Mouse (Mus musculus) heart, embryonic 14.5 days (tissue): ENCODE data around the gene Spink8. TPM values are rescaled to one million over a fixed set of nuclear protein-coding genes. Genes with fewer than 3 reads are reported as not detected.

ENCODE experiments used
- ATAC-seq: fragments of 200-750 bp; cut with Nextera tagmentation; 2 replicates; pipeline ENCODE4 v1.8.0; 2017; ENCODE audit warnings: low read depth, moderate TSS enrichment; ENCODE audit not compliant: insufficient number of reproducible peaks, insufficient read depth, low FRiP score
- H3K27ac ChIP-seq, 2 experiments: fragments of 200-500 bp in 1 of 2; fragments of 300-500 bp in 1 of 2; sonication (generic) in 1 of 2; replicated peaks in 1 of 2; 2 replicates each; pipeline ENCODE4 v1.5.1; 2012 to 2014; ENCODE audit warnings: low read depth in 2 of 2, low read length in 2 of 2, control low read depth in 1 of 2, mild to moderate bottlenecking in 1 of 2, mixed read lengths in 1 of 2; ENCODE audit not compliant: control insufficient read depth in 1 of 2, insufficient read depth in 1 of 2
- H3K27me3 ChIP-seq: fragments of 300-500 bp; sonication (generic); 2 replicates; pipeline ENCODE4 v1.6.1; 2014; ENCODE audit warnings: mild to moderate bottlenecking, low read length, control low read depth; ENCODE audit not compliant: control insufficient read depth, insufficient read depth
- H3K36me3 ChIP-seq: fragments of 300-500 bp; sonication (generic); 2 replicates; pipeline ENCODE4 v1.6.1; 2014; ENCODE audit warnings: mild to moderate bottlenecking, control low read depth, low read length, mixed read lengths; ENCODE audit not compliant: control insufficient read depth, insufficient read depth
- H3K4me1 ChIP-seq, 2 experiments: fragments of 200-500 bp in 1 of 2; fragments of 300-500 bp in 1 of 2; sonication (generic) in 1 of 2; 2 replicates each; pipeline ENCODE4 v1.6.1; 2012 to 2014; ENCODE audit warnings: low read length in 2 of 2, control low read depth in 1 of 2, mixed read lengths in 1 of 2; ENCODE audit not compliant: control insufficient read depth in 2 of 2, insufficient read depth in 2 of 2
- H3K4me2 ChIP-seq: fragments of 300-500 bp; sonication (generic); 2 replicates; pipeline ENCODE4 v1.6.1; 2014; ENCODE audit warnings: mild to moderate bottlenecking, low read length
- H3K4me3 ChIP-seq, 2 experiments: fragments of 200-500 bp in 1 of 2; fragments of 300-500 bp in 1 of 2; sonication (generic) in 1 of 2; 2 replicates each; pipeline ENCODE4 v1.5.1; 2012 to 2014; ENCODE audit warnings: low read length in 2 of 2, mild to moderate bottlenecking in 2 of 2, control low read depth in 1 of 2, low read depth in 1 of 2, moderate library complexity in 1 of 2; ENCODE audit not compliant: control insufficient read depth in 1 of 2, insufficient read depth in 1 of 2
- H3K9ac ChIP-seq: fragments of 300-500 bp; sonication (generic); 2 replicates; pipeline ENCODE4 v1.6.1; 2014; ENCODE audit warnings: mild to moderate bottlenecking, low read length
- H3K9me3 ChIP-seq: fragments of 300-500 bp; sonication (generic); 2 replicates; pipeline ENCODE4 v1.6.1; 2016; ENCODE audit warnings: low read length, control low read depth; ENCODE audit not compliant: control insufficient read depth
- WGBS: fragments of 180-500 bp; shearing (Covaris S2); extraction: QIAGEN DNeasy Blood & Tissue Kit; methylation state at CpG from one replicate; pipeline ENCODE4 v1.1.7; 2014; 5-methylcytosine and 5-hydroxymethylcytosine counted together
- polyA plus RNA-seq: library from polyadenylated mRNA; unstranded; fragments of >200 nt; fragmentation: Nextera tagmentation; extraction: Ambion mirVana; gene quantifications from 2 replicates; pipeline ENCODE4 v1.2.1, GENCODE M21; 2014

The Spink8 gene
- polyA plus RNA-seq, 1 experiment from 2014 or later: not detected

DNA sequence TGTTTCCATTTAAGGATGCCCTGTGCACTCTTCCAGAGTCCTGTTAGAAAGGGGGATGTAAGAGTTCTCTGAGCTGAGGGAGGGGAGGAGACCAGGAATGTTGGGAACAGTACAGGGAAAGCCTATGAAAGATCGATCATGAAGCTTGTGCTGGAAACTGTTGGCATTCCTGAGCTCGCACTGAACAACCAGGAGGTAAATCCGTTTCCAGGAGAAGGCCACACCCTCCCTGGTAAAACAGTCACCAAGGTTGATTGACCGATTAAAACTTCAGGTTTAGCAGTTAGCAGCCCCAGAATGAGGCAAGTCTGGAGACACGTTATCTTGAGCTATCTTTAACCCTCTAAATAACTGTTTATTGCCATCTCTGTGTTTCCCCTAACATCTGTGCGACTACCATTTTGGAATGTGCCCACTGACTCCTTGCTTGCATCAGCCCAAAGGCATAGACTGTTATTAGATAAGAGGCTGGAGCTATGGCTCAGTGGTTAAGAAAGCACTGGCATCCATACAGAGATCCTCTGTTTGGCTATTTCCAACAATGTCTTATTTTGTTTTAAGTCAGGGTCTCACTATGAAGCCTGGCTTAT lies 59.0 kb downstream of the Spink8 start:
- Histone ChIP-seq H3K9me3 (no peaks in the 10 kb centered on the region), H3K4me2 (no peak overlapping the region), H3K9ac (no peak overlapping the region), H3K27ac (no peak overlapping the region), H3K27me3 (no peaks in the 10 kb centered on the region), H3K4me3 (no peak overlapping the region), H3K4me1 (0 out of 4 replicates have a peak, but pooled peaks cover 0 to 2% of the 10 kb centered on the region in 2 experiments), H3K36me3 (no peaks in the 10 kb centered on the region)
- 36% methylated on average over 6 of the region's 6 CpGs for WGBS
- ATAC-seq: no peak

DNA sequence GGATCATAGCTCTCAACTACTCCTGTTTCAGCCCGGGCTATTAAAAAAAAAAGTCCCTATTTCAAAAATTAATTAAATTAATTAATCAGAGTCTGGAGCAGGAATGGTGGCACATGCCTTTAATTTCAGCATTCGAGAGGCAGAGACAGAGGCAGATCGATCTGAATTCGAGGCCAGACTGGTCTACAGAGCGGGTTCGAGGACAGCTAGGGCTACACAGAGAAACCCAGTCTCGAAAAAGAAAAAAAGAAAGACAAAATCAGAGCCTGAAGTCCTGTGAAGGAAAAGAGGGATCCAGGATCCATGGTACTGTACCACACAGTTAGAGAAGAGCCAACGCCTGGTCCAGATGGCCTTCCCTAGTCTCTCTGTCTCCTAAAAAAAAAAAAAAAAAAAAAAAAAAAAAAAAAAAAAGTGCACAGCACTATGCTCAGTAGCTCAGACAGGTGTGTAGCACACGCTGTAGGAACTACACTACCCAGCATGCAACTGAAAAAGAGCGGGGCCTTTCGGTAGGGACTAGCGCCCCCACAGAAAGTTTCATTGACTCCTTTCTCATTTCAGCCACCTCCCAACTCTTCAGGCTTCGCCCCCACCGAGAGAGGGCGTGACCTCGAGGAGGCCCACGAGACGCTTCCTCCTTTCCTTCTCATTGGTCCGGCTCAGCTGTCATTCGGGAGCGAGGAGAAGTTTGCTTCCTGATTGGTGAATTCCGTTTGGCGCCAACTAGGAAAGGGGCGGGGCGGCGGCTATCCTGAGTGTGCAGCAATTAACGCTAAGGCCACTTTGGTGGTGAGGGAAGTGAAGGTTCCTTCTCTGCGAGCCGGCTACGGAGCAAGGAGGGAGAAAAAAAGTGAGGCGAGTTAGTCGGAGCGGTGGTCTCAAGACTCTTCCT lies 63.0 kb downstream of the Spink8 start, which contains the start of gene Cdc25a:
Gene Cdc25a, plus strand, starts transcription at position 783 of the 895 bp plus-strand sequence.
- peak within 1 kb of the TSS; percentile 97 for H3K9ac ChIP-seq
- H3K9me3 ChIP-seq: no peaks in the 10 kb centered on the region
- peak; percentile 88 for ATAC-seq
- peaks cover 9 to 10% of the 10 kb centered on the region in 2 experiments; a peak in 3 of 4 replicates for H3K4me1 ChIP-seq
- no peaks in the 10 kb centered on the region for H3K27me3 ChIP-seq
- 5% methylated on average over 33 of the region's 33 CpGs for WGBS
- peak within 1 kb of the TSS; percentile 70 to 97 for H3K4me3 ChIP-seq
- H3K4me2 ChIP-seq: peak within 1 kb of the TSS; percentile 67
- H3K36me3 ChIP-seq: peaks cover 30% of the 10 kb centered on the region
- H3K27ac ChIP-seq: peak within 1 kb of the TSS; percentile 86 to 89

DNA sequence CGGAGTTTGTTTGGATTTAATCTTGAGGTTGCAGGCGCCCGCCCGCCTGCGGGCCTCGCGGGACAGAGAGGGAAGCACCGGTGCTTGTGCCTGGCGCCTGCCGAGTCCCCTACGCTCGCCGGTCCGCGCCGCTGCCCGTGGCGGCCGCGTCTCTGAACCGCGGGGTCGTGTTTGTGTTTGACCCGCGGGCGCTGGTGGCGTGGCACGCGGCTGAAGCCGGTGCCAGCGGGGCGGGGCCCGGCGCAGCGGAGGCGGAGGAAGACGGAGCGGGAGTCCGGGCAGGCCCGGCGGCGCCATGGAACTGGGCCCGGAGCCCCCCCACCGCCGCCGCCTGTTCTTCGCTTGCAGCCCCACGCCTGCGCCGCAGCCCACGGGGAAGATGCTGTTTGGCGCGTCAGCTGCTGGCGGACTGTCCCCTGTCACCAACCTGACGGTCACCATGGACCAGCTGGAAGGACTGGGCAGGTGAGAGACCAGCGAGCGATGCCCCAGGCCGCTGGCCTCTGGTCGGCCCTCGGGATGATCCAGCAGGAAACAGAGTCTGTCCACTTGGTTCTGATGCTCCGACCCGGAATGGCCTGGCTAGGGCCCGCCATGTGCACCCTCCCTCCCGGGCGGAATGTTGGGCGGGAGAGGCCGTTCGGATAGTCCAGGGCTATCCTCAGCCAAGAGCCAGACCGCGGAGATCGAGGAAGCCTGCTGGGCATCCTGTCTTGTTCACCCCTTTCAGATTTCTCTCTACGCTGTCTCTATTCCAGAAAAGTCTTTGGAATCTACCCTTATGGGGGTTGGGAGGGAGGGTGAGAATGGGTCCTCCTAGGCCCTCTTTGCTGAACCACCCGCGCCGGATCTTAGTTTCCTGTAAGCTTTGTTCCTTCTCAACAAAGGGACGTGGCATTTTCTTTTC lies 63.9 kb downstream of the Spink8 start:
- Histone ChIP-seq H3K9ac (peak overlapping the region; percentile 97), H3K27me3 (no peaks in the 10 kb centered on the region), H3K36me3 (peaks cover 39% of the 10 kb centered on the region), H3K4me1 (peaks cover 9 to 10% of the 10 kb centered on the region in 2 experiments; a peak in 3 of 4 replicates), H3K27ac (peak overlapping the region; percentile 86 to 89), H3K4me3 (peak overlapping the region; percentile 70 to 97), H3K4me2 (peak overlapping the region; percentile 67), H3K9me3 (no peaks in the 10 kb centered on the region)
- peak; percentile 67 for ATAC-seq
- WGBS: under 1% methylated on average over 70 of the region's 76 CpGs

Other genes starting within 250 kb of the Spink8 start
- gene Fbxw15, start 244.0 kb upstream of the Spink8 start, polyA plus RNA-seq: not detected in 2 replicates
- not detected in 2 replicates for gene Fbxw24, start 186.2 kb upstream of the Spink8 start, polyA plus RNA-seq
- not detected in 2 replicates for gene Fbxw25, start 147.6 kb upstream of the Spink8 start, polyA plus RNA-seq
- gene Fbxw18, start 109.6 kb upstream of the Spink8 start, polyA plus RNA-seq: not detected in 2 replicates
- gene Fbxw26, start 66.2 kb upstream of the Spink8 start, polyA plus RNA-seq: not detected in 2 replicates
- gene Fbxw27, start 21.6 kb upstream of the Spink8 start, polyA plus RNA-seq: not detected in 2 replicates
- 58.6 and 62.3 TPM in 2 replicates for gene Nme6, start 20.5 kb downstream of the Spink8 start, polyA plus RNA-seq
- gene Camp, start 37.3 kb downstream of the Spink8 start, polyA plus RNA-seq: 2.4 TPM in 1 of 2 replicates, not detected in the other
- gene Cdc25a, start 63.3 kb downstream of the Spink8 start, polyA plus RNA-seq: 14.9 and 16.4 TPM in 2 replicates
- 79.9 and 84.2 TPM in 2 replicates for gene Map4, start 119.2 kb downstream of the Spink8 start, polyA plus RNA-seq